Mouse (Mus musculus) embryonic fibroblast, embryonic 13.5 days (primary cell): ENCODE data around the gene Anxa6. TPM values are rescaled to one million over a fixed set of nuclear protein-coding genes. Genes with fewer than 3 reads are reported as not detected.

Experiments used
- H3K27ac ChIP-seq: 2 replicates; pipeline ENCODE4 v1.5.1; 2012; ENCODE audit warnings: low read length, control low read depth, inconsistent platforms; ENCODE audit not compliant: insufficient read depth
- H3K4me1 ChIP-seq: 2 replicates; pipeline ENCODE4 v1.6.1; 2011; ENCODE audit warnings: low read length; ENCODE audit not compliant: control insufficient read depth, insufficient read depth
- H3K4me3 ChIP-seq: 2 replicates; pipeline ENCODE4 v1.5.1; 2011; ENCODE audit warnings: mild to moderate bottlenecking, control low read depth, low read length; ENCODE audit not compliant: insufficient read depth
- CTCF ChIP-seq: IDR thresholded peaks from 2 replicates; pipeline ENCODE4 v1.5.1; 2011; ENCODE audit warnings: mild to moderate bottlenecking, control low read depth, low read length, moderate library complexity, borderline replicate concordance; ENCODE audit not compliant: insufficient read depth
- POLR2A ChIP-seq: IDR thresholded peaks from 2 replicates; pipeline ENCODE4 v1.6.1; 2011; ENCODE audit warnings: low read depth, mild to moderate bottlenecking, control low read depth, low read length, moderate library complexity
- polyA plus RNA-seq: library from polyadenylated mRNA; stranded (reverse); fragments of >200 nt; gene quantifications from 2 replicates; pipeline ENCODE4 v1.2.4, GENCODE M21; 2011; ENCODE audit warnings: low read depth; ENCODE audit not compliant: missing spikeins, insufficient read length

Gene Anxa6
- polyA plus RNA-seq, 1 experiment, result 288 TPM

- Histone ChIP-seq H3K4me3 (no peak overlapping the region), H3K4me1 (peaks cover 8% of the 10 kb centered on the region; the same call in 1 of the 2 replicates), H3K27ac (no peak overlapping the region)
- TF ChIP-seq POLR2A, result no peak
- TF ChIP-seq CTCF, result no peak
These were observed 79.2 kb downstream of the Anxa6 start for GRCm38 (mm10) chr11:54953993-54954446.

- Histone ChIP-seq H3K4me3 (no peak overlapping the region), H3K27ac (no peak overlapping the region), H3K4me1 (peaks cover 8% of the 10 kb centered on the region; the same call in 1 of the 2 replicates)
- TF ChIP-seq CTCF (no peak), POLR2A (no peak)
These were observed 80.6 kb downstream of the Anxa6 start for GRCm38 (mm10) chr11:54952651-54953050.

DNA sequence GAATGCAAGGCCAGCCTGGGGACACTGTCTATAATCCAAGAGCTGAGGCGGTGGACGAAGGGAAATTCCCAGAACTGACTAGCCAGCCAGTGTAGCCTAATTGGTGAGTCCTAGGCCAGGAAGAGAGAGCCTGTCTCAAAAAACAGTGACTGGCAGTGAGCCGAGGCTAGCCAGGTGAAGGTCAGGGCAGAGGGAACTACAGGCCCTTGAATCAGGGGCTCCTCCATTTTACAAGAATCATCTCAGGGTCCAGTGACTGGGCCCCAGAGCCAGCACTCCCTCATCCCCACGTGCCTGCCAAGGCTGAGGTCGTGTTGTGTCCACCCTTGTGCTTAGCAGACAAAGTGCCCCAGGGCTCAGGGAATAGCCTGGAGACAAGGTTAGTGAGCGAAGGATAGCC, 82.6 kb downstream of the Anxa6 start:
- TF ChIP-seq CTCF (no peak), POLR2A (no peak)
- Histone ChIP-seq H3K27ac (no peak overlapping the region), H3K4me1 (peaks cover 8% of the 10 kb centered on the region; the same call in 1 of the 2 replicates), H3K4me3 (no peak overlapping the region)

- Histone ChIP-seq H3K4me1 (peaks cover 8% of the 10 kb centered on the region; the same call in 1 of the 2 replicates), H3K4me3 (no peak overlapping the region), H3K27ac (no peak overlapping the region)
- no peak for TF ChIP-seq CTCF
- TF ChIP-seq POLR2A, result no peak
These were observed 83.5 kb downstream of the Anxa6 start for GRCm38 (mm10) chr11:54949717-54950116.

DNA sequence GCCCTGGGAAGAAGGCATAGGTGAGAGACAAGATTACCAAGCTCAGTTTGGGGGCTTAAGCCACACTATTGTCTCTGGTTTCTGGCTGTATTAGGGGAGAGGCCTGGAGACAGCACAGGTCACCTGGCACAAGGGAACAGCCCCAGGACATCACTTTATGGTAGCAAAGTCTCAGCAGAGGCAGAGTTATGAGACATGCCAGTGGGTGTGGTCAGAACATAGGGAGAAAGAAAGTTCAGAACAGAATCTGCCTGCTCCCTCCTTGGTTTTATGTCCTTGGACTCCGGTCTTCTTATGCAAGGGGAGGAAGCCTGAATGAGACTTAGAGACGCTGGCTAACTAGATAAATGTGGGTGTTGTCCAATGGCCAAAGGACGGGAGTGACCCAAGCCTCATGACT, 88.5 kb downstream of the Anxa6 start:
- H3K4me1 ChIP-seq, result no peaks in the 10 kb centered on the region
- no peak for TF ChIP-seq POLR2A
- TF ChIP-seq CTCF, result no peak

DNA sequence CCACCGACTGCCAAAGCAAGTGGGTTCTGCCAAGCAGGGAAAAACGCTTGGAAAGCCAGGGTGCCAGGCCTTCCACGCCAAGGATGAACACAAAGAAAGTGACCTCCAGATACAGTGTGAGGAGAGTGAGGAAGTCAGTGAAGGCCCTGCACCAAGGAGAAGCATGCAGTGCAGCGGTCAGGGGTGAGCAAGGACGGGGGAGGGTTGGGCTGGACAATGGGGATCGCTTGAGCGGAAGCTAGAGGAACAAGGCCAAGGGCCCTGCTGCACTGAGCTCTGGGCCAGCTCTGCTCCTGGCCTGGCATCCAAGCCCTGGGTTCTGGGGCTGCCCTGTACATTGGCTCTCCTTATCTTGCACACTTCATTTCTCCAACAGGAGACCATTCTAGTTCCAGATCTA, 93.2 kb downstream of the Anxa6 start:
- peaks cover 10% of the 10 kb centered on the region for H3K4me1 ChIP-seq
- no peak overlapping the region for H3K27ac ChIP-seq
- TF ChIP-seq POLR2A (no peak), CTCF (no peak)
- no peak overlapping the region for H3K4me3 ChIP-seq

More for the DNA sequence above, 88.5 kb downstream of the Anxa6 start:
- Histone ChIP-seq H3K27ac (no peak overlapping the region), H3K4me3 (no peak overlapping the region)

GRCm38 (mm10) chr11:54939501-54939900, 93.7 kb downstream of the Anxa6 start:
- no peak overlapping the region for H3K4me3 ChIP-seq
- H3K27ac ChIP-seq, result no peak overlapping the region
- H3K4me1 ChIP-seq, result peaks cover 10% of the 10 kb centered on the region
- TF ChIP-seq CTCF (no peak), POLR2A (no peak)

GRCm38 (mm10) chr11:54936771-54937140, 96.5 kb downstream of the Anxa6 start:
- H3K4me1 ChIP-seq, result peaks cover 10% of the 10 kb centered on the region
- TF ChIP-seq POLR2A (no peak), CTCF (no peak)
- H3K27ac ChIP-seq, result no peak overlapping the region
- H3K4me3 ChIP-seq, result no peak overlapping the region

DNA sequence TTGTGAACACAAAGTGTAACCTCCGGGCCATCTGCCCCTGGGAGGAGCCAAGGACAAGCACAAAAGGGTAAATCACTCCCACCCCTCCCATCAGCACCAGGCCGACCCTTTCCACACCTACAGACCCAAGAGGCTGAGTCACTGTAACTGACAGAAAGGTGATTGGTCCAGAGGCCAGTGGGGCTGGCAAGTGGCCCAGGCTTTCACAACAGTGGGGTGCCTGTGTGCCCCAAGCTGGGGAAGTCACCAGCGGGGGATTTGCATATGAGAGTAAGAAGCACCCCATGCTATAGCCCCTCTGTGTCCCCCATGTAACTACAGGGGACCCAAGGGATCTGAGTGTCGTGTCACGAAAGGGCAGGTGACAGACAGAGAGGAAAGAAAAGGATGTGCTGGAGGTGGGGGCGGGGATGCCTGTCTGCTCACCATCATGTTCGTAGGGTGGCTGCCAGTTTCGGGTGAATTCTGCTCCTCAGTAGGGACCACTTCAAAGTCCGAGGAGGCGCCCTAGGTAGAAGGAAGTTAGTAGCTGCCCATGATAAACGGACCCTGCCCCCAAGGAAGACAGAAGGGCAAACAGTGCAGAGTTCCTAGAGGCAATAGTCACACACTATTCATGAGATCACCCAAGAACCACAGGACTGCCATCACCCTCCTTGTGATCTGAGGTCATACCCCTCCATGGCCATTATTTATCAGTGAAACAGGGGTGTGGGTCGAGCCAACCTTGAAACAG, 97.0 kb downstream of the Anxa6 start:
- H3K4me3 ChIP-seq, result no peak overlapping the region
- no peak overlapping the region for H3K27ac ChIP-seq
- peaks cover 10% of the 10 kb centered on the region for H3K4me1 ChIP-seq
- no peak for TF ChIP-seq POLR2A
- TF ChIP-seq CTCF, result no peak

- Histone ChIP-seq H3K4me3 (no peak overlapping the region), H3K27ac (no peak overlapping the region), H3K4me1 (peaks cover 10% of the 10 kb centered on the region)
- TF ChIP-seq CTCF (no peak), POLR2A (no peak)
These were observed 99.0 kb downstream of the Anxa6 start for GRCm38 (mm10) chr11:54934198-54934597.

GRCm38 (mm10) chr11:54932540-54932939, 100.7 kb downstream of the Anxa6 start:
- no peak overlapping the region for H3K4me3 ChIP-seq
- peaks cover 10% of the 10 kb centered on the region for H3K4me1 ChIP-seq
- TF ChIP-seq POLR2A, result no peak
- TF ChIP-seq CTCF, result no peak
- H3K27ac ChIP-seq, result no peak overlapping the region
